Mouse (Mus musculus) testis, postnatal 10 days (tissue): ENCODE measurements around the gene Cypt14.
"Not testable (repeated sequence)": the region's sequence is repeated elsewhere in the genome, so short reads cannot be mapped to it uniquely, and the experiment has no call there.

Experiments
- DNase-seq: peaks from one replicate; pipeline ENCODE4 v3.0.0; 2021; ENCODE audit warnings: low spot score

Gene Cypt14

DNA sequence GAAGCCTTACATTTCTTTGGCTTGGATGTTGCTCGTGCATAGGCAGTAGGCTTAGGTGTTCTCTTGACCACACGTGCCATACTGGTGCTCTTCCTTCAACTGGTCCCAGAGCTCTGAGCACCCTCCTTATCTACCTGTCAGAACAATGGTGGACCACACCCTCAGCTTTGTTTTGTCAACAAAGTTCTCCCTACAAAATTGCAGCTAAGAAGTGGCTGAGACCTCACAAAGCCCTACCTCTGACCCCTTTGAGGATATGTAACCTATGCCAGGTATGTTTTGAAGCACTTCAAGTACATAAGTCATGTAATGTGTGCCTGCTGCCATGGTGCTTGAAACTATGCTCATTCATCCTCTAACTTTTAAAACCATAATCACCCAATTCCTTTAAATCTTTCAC lies at the start of gene Cypt14:
Gene Cypt14 (minus strand): TSS at position 101 of the 400 bp plus-strand sequence.
- DNase-seq, result not testable (repeated sequence)
